Mouse (Mus musculus): ENCODE measurements around the gene Fblim1.
A peak's percentile ranks its signal among the peaks of the same experiment; 100 is the strongest.

Fblim1 gene

DNA sequence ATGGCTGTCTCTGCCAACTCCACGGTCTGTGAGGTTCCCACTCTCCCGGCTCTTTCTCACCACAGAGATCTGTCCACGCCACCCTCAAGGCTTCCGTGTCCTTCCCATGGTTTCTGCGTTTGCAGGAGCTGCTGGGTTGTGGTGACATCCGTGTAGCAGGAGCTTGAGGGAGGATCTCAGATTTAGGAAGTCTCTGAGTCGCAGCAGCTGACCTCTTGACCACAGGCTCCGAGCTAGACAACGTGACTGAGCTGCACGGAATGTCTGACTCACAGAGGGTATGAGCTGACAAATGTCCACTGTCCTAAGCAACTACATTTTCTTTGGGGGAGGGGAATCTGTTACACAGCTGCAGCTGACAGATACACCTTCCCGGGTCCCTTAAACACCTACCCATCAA lies at the start of gene Fblim1:
Fblim1 (minus strand) TSS at position 236 of the 400 bp plus-strand sequence.
- no peak for ATAC-seq (ENCODE audit: low TSS enrichment)

DNA sequence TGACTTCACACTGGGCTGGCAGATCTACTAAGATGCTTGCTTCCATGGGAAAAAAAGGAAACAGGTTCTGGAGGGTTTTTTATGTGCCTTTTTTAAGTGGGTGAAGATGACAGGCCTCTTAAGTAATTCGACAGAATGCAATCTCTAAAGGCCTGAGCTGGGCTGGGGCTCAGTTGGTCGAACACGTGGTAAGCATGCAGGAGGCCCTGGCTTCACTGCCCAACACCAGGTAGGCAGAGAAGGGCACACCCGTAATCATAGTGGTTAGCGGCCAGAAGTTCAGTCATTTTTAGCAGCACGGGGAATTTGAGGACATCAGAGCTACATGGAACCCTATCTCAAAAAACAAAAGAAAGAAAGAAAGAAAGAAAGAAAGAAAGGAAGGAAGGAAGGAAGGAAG lies 48.6 kb upstream of the Fblim1 start:
- no peak for ATAC-seq (ENCODE audit: low TSS enrichment)

- ATAC-seq (ENCODE audit: low TSS enrichment) = no peak
These were observed 47.9 kb upstream of the Fblim1 start for GRCm38 (mm10) chr4:141653813-141654212.

DNA sequence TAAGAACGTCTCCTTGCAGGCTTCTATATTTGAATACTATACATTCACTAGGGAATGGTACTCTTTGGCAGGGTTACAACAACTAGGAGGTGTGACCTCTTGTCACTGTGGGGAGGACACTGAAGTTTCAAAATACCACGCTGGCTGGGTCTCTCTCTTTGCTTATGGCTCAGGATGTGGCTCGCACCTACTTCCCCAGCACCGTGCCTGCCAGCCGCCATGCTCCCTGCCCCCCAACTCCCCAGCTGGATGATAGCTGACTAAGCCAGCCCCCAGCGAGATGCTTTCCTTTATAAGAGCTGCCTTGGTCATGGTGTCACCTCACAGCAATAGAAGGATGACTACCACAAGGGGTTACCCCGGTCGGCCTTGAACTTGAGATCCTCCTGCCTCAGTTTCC lies 47.1 kb upstream of the Fblim1 start:
- ATAC-seq (ENCODE audit: low TSS enrichment) = no peak

- ATAC-seq (ENCODE audit: low TSS enrichment) = no peak
These were observed 46.0 kb upstream of the Fblim1 start for GRCm38 (mm10) chr4:141651944-141652343.

GRCm38 (mm10) chr4:141651286-141651685 lies 45.4 kb upstream of the Fblim1 start:
- ATAC-seq (ENCODE audit: low TSS enrichment) = 0 out of 2 replicates have a peak, but pooled peaks have one; percentile 13

DNA sequence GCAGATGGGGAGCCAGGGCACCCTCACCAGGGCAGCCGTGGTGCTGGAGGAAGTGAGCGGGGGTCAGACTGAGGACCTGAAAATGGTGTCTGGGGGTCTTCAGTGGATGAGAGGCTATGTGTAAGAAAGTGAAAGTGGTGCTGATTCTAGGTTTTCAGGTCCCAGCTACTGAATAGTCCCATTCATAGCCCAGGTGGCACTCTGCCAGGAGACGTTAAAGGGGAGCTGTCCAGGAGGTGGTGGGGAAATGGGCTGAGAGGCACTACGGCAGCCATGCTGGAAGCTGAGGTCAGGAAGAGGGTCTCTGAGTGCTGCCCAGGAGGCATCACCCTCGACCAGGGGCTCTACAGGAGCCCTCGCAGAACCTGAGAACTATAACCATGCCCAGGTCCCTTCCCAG lies 43.3 kb upstream of the Fblim1 start:
- ATAC-seq (ENCODE audit: low TSS enrichment) = no peak

DNA sequence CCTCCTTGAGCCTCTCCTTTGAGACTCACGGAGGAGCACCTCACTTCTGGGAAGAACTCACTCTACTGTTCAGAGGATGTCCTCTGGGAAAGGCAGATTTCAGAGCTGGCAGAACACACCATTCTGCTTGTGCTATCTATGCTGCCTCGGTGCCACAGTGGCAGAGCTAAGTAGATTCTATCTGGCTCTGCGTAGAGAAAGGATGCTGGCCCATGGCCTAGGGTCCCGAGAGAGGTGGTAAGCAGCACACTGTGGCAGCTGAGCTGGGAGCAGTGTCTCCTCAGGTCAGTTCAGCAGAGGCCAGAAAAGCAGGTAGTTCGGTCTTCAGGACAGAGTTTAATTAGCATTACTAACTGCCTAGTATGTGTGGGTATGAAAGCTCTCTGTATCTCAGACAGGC lies 42.4 kb upstream of the Fblim1 start:
- ATAC-seq (ENCODE audit: low TSS enrichment) = no peak

- ATAC-seq (ENCODE audit: low TSS enrichment) = no peak
These were observed 41.3 kb upstream of the Fblim1 start for GRCm38 (mm10) chr4:141647187-141647586.

DNA sequence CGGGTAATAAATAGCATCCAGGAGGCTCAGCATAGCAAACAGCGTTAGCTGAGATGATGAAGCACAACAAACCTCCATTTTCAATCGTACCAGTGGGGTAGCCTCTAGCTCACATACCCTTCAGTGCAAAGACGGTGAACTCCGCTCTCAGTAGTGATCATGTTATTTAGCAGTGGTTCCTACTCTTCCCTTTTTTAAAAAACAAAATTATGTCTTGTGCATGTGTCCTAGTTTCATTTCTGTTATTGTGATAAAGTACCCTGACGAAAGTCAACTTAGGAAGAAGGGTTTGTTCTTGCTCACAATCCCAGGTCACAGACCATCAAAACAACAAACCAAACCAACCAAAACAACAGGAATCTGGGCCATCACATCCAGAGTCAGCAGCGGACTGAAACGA lies 40.1 kb upstream of the Fblim1 start:
- no peak for ATAC-seq (ENCODE audit: low TSS enrichment)

DNA sequence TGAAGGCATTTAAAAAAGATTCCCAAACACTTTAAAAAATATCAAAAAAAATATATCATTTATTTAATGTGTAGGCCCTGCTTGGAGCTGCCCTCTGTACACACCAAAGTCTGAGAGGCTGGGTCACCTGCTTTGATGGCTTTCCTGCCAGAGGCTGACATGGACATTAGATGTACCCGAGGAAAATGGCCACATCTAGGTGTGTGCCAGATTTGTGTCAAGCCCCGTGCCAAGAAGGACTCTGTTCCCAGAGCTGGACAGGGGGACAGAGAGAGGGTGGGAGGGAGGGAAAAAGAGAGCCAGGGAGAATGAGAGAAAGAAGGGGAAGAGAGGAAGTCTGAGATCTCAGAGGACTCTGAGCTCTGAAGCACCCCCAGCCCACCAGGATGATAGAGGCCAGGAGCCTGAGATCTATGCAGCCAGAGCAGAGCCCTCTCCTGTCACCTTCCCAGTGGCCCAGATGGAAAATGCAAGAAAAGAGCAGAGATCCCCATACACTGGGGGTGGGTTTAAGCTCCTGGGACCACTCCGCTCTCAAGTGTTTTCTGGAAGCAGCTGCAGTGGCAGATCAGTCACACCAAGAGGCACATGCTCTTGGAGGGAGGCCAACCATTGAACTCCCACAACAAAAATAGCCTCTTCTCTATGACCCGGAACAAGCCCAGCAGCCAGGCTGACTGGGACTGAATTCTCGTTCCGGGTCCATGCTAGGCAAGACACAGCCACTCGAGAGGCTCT lies 37.4 kb upstream of the Fblim1 start:
- ATAC-seq (ENCODE audit: low TSS enrichment) = 0 out of 2 replicates have a peak, but pooled peaks have one; percentile 42

- no peak for ATAC-seq (ENCODE audit: low TSS enrichment)
These were observed 36.3 kb upstream of the Fblim1 start for GRCm38 (mm10) chr4:141641961-141642811.

DNA sequence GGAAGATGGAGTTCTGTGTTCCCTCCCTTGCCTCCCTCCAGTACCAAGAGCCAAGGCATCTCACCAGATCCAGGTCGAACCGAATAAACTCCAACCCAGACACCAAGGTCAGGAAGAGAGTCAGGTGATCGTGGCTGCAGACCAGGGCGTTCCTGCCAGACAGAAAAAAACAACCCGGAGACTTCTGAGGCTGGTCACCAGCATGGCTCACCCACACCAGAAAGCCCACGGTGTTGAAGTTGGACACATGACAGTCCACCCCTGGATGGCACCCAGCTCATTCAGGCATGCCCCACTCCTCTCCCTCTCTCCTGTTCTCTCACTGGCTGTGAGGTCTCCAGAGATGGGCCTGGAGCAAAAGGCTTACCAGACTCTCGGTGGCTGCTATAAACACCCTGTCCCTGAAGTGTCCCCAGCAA lies 35.5 kb upstream of the Fblim1 start:
- 0 out of 2 replicates have a peak, but pooled peaks have one; percentile 18 for ATAC-seq (ENCODE audit: low TSS enrichment)

- no peak for ATAC-seq (ENCODE audit: low TSS enrichment)
These were observed 33.6 kb upstream of the Fblim1 start for GRCm38 (mm10) chr4:141639474-141639873.

DNA sequence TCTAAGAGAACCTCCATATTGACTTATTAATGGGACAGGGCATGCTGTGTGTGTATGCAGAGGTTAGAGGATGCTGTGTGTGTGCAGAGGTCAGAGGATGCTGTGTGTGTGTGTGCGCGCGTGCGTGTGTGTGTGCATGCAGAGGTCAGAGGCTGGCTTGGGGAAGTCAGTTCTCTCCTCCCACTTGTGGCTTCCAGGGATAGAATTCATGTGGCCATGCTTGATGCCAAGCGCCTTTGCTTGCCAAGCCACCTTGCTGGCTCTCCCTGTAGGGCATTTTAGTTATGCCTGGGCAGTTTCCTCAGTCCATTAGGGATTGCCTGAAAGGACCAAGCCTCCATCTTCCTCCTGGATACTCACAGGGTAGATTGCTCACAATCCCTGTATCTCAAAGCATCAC lies 30.8 kb upstream of the Fblim1 start:
- ATAC-seq (ENCODE audit: low TSS enrichment) = no peak

DNA sequence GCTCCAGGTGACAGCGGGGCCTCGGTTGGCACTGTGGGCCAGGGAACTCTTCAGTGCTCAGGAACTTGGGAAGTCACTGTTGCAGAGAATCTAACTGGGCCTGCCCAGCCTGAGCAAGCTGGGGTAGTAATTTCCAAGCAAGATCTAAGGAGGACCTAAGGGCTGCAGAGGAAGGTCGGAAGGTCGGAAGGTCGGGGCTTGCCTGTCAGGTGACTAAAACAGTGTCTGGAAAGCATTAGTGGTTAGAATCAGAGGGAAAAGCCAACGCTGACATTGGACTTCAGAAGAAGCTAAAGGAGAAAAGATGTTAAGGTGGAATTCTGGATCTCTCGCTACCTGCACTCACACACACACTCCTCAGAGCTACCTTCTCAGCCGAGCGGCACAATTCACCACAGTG lies 30.1 kb upstream of the Fblim1 start:
- no peak for ATAC-seq (ENCODE audit: low TSS enrichment)

DNA sequence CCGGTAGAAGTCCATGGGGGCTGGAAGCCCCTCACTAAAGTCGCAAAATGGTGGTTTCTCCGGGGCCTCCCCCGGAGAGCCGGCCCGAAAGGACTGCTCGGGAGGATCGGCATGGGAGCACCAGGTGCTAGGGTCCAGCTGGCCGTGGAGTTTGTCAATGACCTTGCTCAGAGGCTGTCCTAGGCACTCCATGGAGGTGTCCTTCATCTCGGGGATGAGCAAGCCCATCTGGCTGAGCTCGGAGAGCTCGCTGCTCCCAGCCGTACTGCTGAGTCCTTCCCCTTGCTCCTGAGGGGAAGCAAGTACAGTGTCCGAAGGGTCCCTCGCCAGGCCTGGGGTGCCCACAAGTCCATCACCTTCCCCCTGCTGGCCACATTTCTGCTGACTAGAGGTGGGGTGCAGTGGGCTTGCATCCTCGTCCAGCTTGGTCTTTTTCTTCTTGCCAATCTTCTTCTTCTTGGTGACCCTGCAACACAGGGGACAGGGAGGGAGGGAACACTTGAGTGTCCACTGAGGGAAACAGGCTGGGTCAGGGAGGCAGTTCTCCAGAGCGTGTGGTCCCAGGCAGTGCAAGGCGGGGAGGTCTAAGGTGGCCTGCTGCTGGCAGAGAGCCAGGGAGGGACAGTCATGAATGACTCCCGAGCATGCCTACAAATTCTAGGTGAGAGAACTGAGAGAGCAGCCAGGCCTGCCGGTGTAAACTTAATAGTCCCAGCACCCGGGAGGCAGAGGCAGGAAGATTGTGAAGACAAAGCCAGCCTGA lies 26.4 kb upstream of the Fblim1 start:
- no peak for ATAC-seq (ENCODE audit: low TSS enrichment)

DNA sequence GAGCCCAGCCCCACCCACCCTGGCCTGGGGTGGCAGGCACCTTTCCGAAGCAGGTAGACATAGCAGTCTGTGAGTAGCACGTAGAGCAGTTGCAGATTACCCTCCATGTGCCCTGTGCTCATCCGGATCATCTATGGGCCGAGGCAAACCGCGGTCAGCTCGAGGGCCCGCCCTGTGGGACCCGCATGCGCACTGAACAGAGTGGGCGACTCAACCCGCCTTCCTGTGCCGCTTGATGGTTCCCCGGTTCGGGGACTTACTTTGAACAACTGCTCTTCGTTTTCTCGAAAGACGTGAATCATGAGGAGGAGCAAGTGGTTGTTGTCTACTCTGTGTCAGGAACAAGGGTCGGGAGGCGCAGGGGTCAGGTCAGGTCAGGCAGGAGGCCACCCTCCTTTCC lies 25.4 kb upstream of the Fblim1 start:
- no peak for ATAC-seq (ENCODE audit: low TSS enrichment)

DNA sequence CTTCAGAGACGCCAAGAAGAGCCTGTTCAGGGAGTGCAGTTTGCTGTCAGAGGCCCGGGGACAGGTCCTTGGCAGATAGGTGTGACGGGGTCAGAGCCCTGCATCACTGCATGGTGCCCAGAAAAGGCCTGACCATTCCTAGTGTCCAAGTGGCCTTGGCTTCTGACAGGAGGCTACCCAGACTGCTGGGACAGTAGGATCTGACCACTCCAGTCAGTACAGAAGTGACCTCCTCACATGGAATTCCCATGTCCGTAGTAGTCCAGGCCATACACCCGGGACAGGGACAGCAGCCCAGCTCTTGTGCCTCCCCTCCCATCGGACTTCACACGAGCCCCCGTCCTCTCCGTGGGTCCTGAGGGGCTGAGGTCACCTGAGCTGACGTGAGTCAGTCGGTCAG lies 24.1 kb upstream of the Fblim1 start:
- ATAC-seq (ENCODE audit: low TSS enrichment) = no peak

DNA sequence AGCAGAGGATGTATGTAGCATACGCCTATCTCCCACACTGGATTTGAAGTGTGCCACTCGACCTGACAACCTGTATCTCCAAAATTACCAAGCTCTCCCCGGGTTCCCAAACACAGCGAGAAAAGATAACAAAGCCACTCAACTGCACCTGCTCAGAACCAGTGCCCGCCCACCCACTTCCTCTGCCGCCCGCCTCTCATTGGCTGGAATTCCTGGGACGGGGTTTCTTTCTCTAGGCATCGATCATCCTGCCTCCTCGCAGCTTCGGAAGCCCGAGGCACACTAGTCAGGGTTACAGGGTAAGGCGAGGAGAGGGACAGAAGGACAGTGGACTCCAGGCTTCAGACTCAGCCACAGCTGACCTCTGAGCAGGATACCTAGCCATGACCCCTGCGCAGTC lies 22.8 kb upstream of the Fblim1 start:
- no peak for ATAC-seq (ENCODE audit: low TSS enrichment)

DNA sequence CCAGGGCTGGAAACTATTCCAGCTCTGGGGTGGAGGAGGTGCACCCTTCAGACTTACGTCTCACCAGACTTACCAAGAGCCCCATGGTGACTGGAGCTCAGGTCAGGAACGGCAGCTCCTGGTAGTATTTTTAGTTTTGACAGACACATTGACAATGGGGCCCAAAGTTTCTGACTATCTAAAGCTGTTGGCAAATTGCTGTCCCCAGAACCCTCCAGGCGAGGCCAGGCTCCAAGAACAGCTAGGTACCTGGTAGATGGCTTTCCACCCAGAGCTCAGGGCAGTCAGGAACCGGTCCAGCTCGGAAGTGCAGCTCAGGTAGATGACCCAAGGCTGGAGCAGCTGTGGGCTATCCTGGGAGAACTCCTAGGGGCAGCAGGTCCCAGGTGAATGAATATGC lies 21.6 kb upstream of the Fblim1 start:
- ATAC-seq (ENCODE audit: low TSS enrichment) = no peak

Data from frontal cortex, adult (tissue).